Mouse (Mus musculus): ENCODE measurements around the gene Pdgfc. TPM values are rescaled to one million over a fixed set of nuclear protein-coding genes. Genes with fewer than 3 reads are reported as not detected.

Gene Pdgfc
- polyA plus RNA-seq (2012; rRNA removed), result 5.0 and 6.2 TPM in 2 replicates

GRCm38 (mm10) chr3:81036151-81036553, at the start of gene Pdgfc:
TSS of gene Pdgfc (plus strand) at chr3:81036416.
- DNase-seq (ENCODE audit: low read depth), result no peak

GRCm38 (mm10) chr3:81009245-81009644, 27.0 kb upstream of the Pdgfc start:
- no peak for TF ChIP-seq CTCF (IDR thresholded peaks at IDR 0.05; ENCODE audit: borderline replicate concordance, extremely low read depth, insufficient read depth, insufficient read length)
- no peak for TF ChIP-seq POLR2A (IDR thresholded peaks at IDR 0.05; ENCODE audit: borderline replicate concordance, extremely low read depth, insufficient read depth, insufficient read length, poor library complexity, severe bottlenecking)

More at GRCm38 (mm10) chr3:81036151-81036553, at the start of gene Pdgfc:
- TF ChIP-seq CTCF (IDR thresholded peaks at IDR 0.05; ENCODE audit: borderline replicate concordance, extremely low read depth, insufficient read depth, insufficient read length), result no peak
- no peak for TF ChIP-seq POLR2A (IDR thresholded peaks at IDR 0.05; ENCODE audit: borderline replicate concordance, extremely low read depth, insufficient read depth, insufficient read length, poor library complexity, severe bottlenecking)

GRCm38 (mm10) chr3:81009899-81010298, 26.3 kb upstream of the Pdgfc start:
- DNase-seq (ENCODE audit: low read depth), result no peak
- TF ChIP-seq POLR2A (IDR thresholded peaks at IDR 0.05; ENCODE audit: borderline replicate concordance, extremely low read depth, insufficient read depth, insufficient read length, poor library complexity, severe bottlenecking), result no peak
- no peak for TF ChIP-seq CTCF (IDR thresholded peaks at IDR 0.05; ENCODE audit: borderline replicate concordance, extremely low read depth, insufficient read depth, insufficient read length)

More at GRCm38 (mm10) chr3:81009245-81009644, 27.0 kb upstream of the Pdgfc start:
- DNase-seq (ENCODE audit: low read depth), result no peak

- no peak for TF ChIP-seq CTCF (IDR thresholded peaks at IDR 0.05; ENCODE audit: borderline replicate concordance, extremely low read depth, insufficient read depth, insufficient read length)
- TF ChIP-seq POLR2A (IDR thresholded peaks at IDR 0.05; ENCODE audit: borderline replicate concordance, extremely low read depth, insufficient read depth, insufficient read length, poor library complexity, severe bottlenecking), result no peak
- DNase-seq (ENCODE audit: low read depth), result peak; percentile 30
Observed at GRCm38 (mm10) chr3:81017385-81018051, 18.7 kb upstream of the Pdgfc start.

- DNase-seq (ENCODE audit: low read depth), result no peak
- no peak for TF ChIP-seq POLR2A (IDR thresholded peaks at IDR 0.05; ENCODE audit: borderline replicate concordance, extremely low read depth, insufficient read depth, insufficient read length, poor library complexity, severe bottlenecking)
Observed at GRCm38 (mm10) chr3:81020064-81020463, 16.2 kb upstream of the Pdgfc start.

GRCm38 (mm10) chr3:81021783-81022182, 14.4 kb upstream of the Pdgfc start:
- no peak for TF ChIP-seq POLR2A (IDR thresholded peaks at IDR 0.05; ENCODE audit: borderline replicate concordance, extremely low read depth, insufficient read depth, insufficient read length, poor library complexity, severe bottlenecking)
- no peak for TF ChIP-seq CTCF (IDR thresholded peaks at IDR 0.05; ENCODE audit: borderline replicate concordance, extremely low read depth, insufficient read depth, insufficient read length)
- no peak for DNase-seq (ENCODE audit: low read depth)

GRCm38 (mm10) chr3:81022266-81022665, 13.9 kb upstream of the Pdgfc start:
- DNase-seq (ENCODE audit: low read depth), result no peak
- TF ChIP-seq CTCF (IDR thresholded peaks at IDR 0.05; ENCODE audit: borderline replicate concordance, extremely low read depth, insufficient read depth, insufficient read length), result no peak

- DNase-seq (ENCODE audit: low read depth), result peak; percentile 11
- TF ChIP-seq CTCF (IDR thresholded peaks at IDR 0.05; ENCODE audit: borderline replicate concordance, extremely low read depth, insufficient read depth, insufficient read length) (no peak), POLR2A (IDR thresholded peaks at IDR 0.05; ENCODE audit: borderline replicate concordance, extremely low read depth, insufficient read depth, insufficient read length, poor library complexity, severe bottlenecking) (no peak)
Observed at GRCm38 (mm10) chr3:81022845-81023244, 13.4 kb upstream of the Pdgfc start.

GRCm38 (mm10) chr3:81023568-81023967, 12.6 kb upstream of the Pdgfc start:
- peak; percentile 65 for DNase-seq (ENCODE audit: low read depth)

GRCm38 (mm10) chr3:81025568-81026213, 10.5 kb upstream of the Pdgfc start:
- TF ChIP-seq CTCF (IDR thresholded peaks at IDR 0.05; ENCODE audit: borderline replicate concordance, extremely low read depth, insufficient read depth, insufficient read length) (no peak), POLR2A (IDR thresholded peaks at IDR 0.05; ENCODE audit: borderline replicate concordance, extremely low read depth, insufficient read depth, insufficient read length, poor library complexity, severe bottlenecking) (no peak)
- peak; percentile 91 for DNase-seq (ENCODE audit: low read depth)

More at GRCm38 (mm10) chr3:81023568-81023967, 12.6 kb upstream of the Pdgfc start:
- TF ChIP-seq POLR2A (IDR thresholded peaks at IDR 0.05; ENCODE audit: borderline replicate concordance, extremely low read depth, insufficient read depth, insufficient read length, poor library complexity, severe bottlenecking), result no peak
- no peak for TF ChIP-seq CTCF (IDR thresholded peaks at IDR 0.05; ENCODE audit: borderline replicate concordance, extremely low read depth, insufficient read depth, insufficient read length)

- TF ChIP-seq CTCF (IDR thresholded peaks at IDR 0.05; ENCODE audit: borderline replicate concordance, extremely low read depth, insufficient read depth, insufficient read length), result no peak
- TF ChIP-seq POLR2A (IDR thresholded peaks at IDR 0.05; ENCODE audit: borderline replicate concordance, extremely low read depth, insufficient read depth, insufficient read length, poor library complexity, severe bottlenecking), result no peak
Observed at GRCm38 (mm10) chr3:81028361-81028760, 7.9 kb upstream of the Pdgfc start.

GRCm38 (mm10) chr3:81029321-81029720, 6.9 kb upstream of the Pdgfc start:
- TF ChIP-seq POLR2A (IDR thresholded peaks at IDR 0.05; ENCODE audit: borderline replicate concordance, extremely low read depth, insufficient read depth, insufficient read length, poor library complexity, severe bottlenecking) (no peak), CTCF (IDR thresholded peaks at IDR 0.05; ENCODE audit: borderline replicate concordance, extremely low read depth, insufficient read depth, insufficient read length) (no peak)
- DNase-seq (ENCODE audit: low read depth), result no peak

More at GRCm38 (mm10) chr3:81028361-81028760, 7.9 kb upstream of the Pdgfc start:
- no peak for DNase-seq (ENCODE audit: low read depth)

All from brain, embryonic 14.5 days (tissue).